Comparison of ENCODE assay signal across 9 mouse cellular contexts in the genomic region with DNA sequence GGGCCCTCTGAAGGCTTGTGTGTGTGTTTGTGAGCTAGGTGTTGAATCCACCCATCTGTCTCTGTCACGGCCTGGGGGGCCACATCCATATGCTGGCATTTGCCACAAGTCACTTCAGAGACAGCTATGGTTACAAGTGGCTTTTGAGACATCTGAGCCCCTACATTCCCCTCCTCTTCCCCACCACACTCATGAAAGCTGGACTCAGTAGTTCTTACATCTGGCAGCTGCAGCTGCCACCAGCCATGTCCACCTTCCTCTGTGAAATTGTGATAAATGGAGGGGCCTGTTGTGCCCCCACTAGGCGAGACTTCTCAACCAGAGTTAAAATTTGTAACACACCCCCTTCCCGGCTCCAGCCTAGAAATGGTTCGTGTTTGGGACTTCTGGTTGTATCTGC. TPM values are rescaled to one million over a fixed set of nuclear protein-coding genes. Genes with fewer than 3 reads are reported as not detected.
DNase-seq lines count a peak whose midpoint lies in the region; ATAC-seq and TF ChIP-seq lines count a peak whose summit lies in the region.
"Had no signal": no experiment of that assay in that cellular context is flagged by ENCODE, and none has a peak within 500 bp of the region (broad histone marks: within the 10 kb centered on the region; RNA-seq: fewer than 3 reads in every experiment).

No protein-coding gene starts in this region.

- H3K9ac ChIP-seq in lung, embryonic 14.5 days = peak overlapping the region; percentile 36
- 0 out of 2 replicates have a peak overlapping the region, but pooled peaks have one; percentile 24 for H3K9ac ChIP-seq in hindbrain, embryonic 11.5 days (ENCODE audit: low read depth, low read length)
- no peak overlapping the region for H3K9ac ChIP-seq in liver, embryonic 15.5 days
- peak overlapping the region; percentile 23; the same call in 1 of the 2 replicates for H3K9ac ChIP-seq in stomach, postnatal 0 days (ENCODE audit: low read length)

- no peak for DNase-seq in lung, embryonic 14.5 days
- no peak for DNase-seq in lung, postnatal 36 days
- no peak for DNase-seq in hindbrain, embryonic 11.5 days (ENCODE audit: low spot score)
- DNase-seq in stomach, postnatal 0 days (ENCODE audit: low spot score) = no peak
- DNase-seq in cerebellum, adult 18-20 months = no peak
- DNase-seq in layer of hippocampus, postnatal 25 days (ENCODE audit: extremely low spot score in 1 of 2, low spot score in 1 of 2) = no peak
- DNase-seq: gastrocnemius, postnatal 36 days had no signal

- TF ChIP-seq CTCF in lung, embryonic 14.5 days (IDR thresholded peaks at IDR 0.05; ENCODE audit: low read depth) = no peak
- TF ChIP-seq CTCF in stomach, postnatal 0 days (IDR thresholded peaks at IDR 0.05; ENCODE audit: low read depth) = no peak

- H3K27me3 ChIP-seq in lung, embryonic 14.5 days (ENCODE audit: insufficient read depth, low read length) = no peaks in the 10 kb centered on the region
- no peaks in the 10 kb centered on the region for H3K27me3 ChIP-seq in hindbrain, embryonic 11.5 days (ENCODE audit: control insufficient read depth, insufficient read depth, low read length)
- no peaks in the 10 kb centered on the region for H3K27me3 ChIP-seq in liver, embryonic 15.5 days
- no peaks in the 10 kb centered on the region for H3K27me3 ChIP-seq in stomach, postnatal 0 days (ENCODE audit: control insufficient read depth, insufficient read depth, low read length)

- H3K9me3 ChIP-seq in lung, embryonic 14.5 days (ENCODE audit: low read depth, low read length) = no peaks in the 10 kb centered on the region
- no peaks in the 10 kb centered on the region for H3K9me3 ChIP-seq in hindbrain, embryonic 11.5 days (ENCODE audit: control insufficient read depth, low read length)
- H3K9me3 ChIP-seq in liver, embryonic 15.5 days (replicated peaks) = no peaks in the 10 kb centered on the region
- H3K9me3 ChIP-seq in stomach, postnatal 0 days (ENCODE audit: control insufficient read depth, low read length) = no peaks in the 10 kb centered on the region

- H3K36me3 ChIP-seq in lung, embryonic 14.5 days (ENCODE audit: insufficient read depth) = peaks cover 16% of the 10 kb centered on the region
- no peaks in the 10 kb centered on the region for H3K36me3 ChIP-seq in hindbrain, embryonic 11.5 days (ENCODE audit: control insufficient read depth, insufficient read depth, low read length)
- peaks cover 9% of the 10 kb centered on the region; the same call in 1 of the 2 replicates for H3K36me3 ChIP-seq in liver, embryonic 15.5 days (replicated peaks)
- no peaks in the 10 kb centered on the region for H3K36me3 ChIP-seq in stomach, postnatal 0 days (ENCODE audit: control insufficient read depth, insufficient read depth, low read length)

- no peak for TF ChIP-seq EP300 in stomach, postnatal 0 days (optimal IDR thresholded peaks at IDR 0.05)

- no peak overlapping the region for H3K4me3 ChIP-seq in lung, embryonic 14.5 days (ENCODE audit: low read depth, low read length)
- no peak overlapping the region for H3K4me3 ChIP-seq in hindbrain, embryonic 11.5 days (ENCODE audit: low read depth, low read length)
- no peak overlapping the region for H3K4me3 ChIP-seq in liver, embryonic 15.5 days (replicated peaks)
- H3K4me3 ChIP-seq in stomach, postnatal 0 days (ENCODE audit: low read depth, low read length) = no peak overlapping the region

- H3K4me1 ChIP-seq in lung, embryonic 14.5 days (ENCODE audit: insufficient read depth) = peaks cover 51% of the 10 kb centered on the region
- H3K4me1 ChIP-seq in hindbrain, embryonic 11.5 days (replicated peaks; ENCODE audit: control insufficient read depth, insufficient read depth, low read length) = peaks cover 12% of the 10 kb centered on the region
- H3K4me1 ChIP-seq in liver, embryonic 15.5 days (replicated peaks) = peaks cover 56% of the 10 kb centered on the region
- H3K4me1 ChIP-seq in stomach, postnatal 0 days (replicated peaks; ENCODE audit: control insufficient read depth, insufficient read depth) = peaks cover 19% of the 10 kb centered on the region

- ATAC-seq in lung, embryonic 14.5 days (ENCODE audit: insufficient read depth) = no peak
- no peak for ATAC-seq in hindbrain, embryonic 11.5 days (ENCODE audit: low FRiP score)
- ATAC-seq in liver, embryonic 15.5 days (ENCODE audit: insufficient read depth) = no peak
- no peak for ATAC-seq in stomach, postnatal 0 days (ENCODE audit: low FRiP score, low TSS enrichment)

- 10% methylated on average over 4 of the region's 4 CpGs for WGBS in lung, embryonic 14.5 days
- WGBS in hindbrain, embryonic 11.5 days = 33% methylated on average over 4 of the region's 4 CpGs
- 42% methylated on average over 4 of the region's 4 CpGs for WGBS in liver, embryonic 15.5 days (ENCODE audit: insufficient replicate concordance)
- WGBS in stomach, postnatal 0 days = 31% methylated on average over 4 of the region's 4 CpGs

- H3K27ac ChIP-seq in lung, embryonic 14.5 days (ENCODE audit: low read depth) = peak overlapping the region; percentile 83
- peak overlapping the region; percentile 58; the same call in 1 of the 2 replicates for H3K27ac ChIP-seq in hindbrain, embryonic 11.5 days (ENCODE audit: low read depth, low read length)
- H3K27ac ChIP-seq in liver, embryonic 15.5 days (replicated peaks) = peak overlapping the region; percentile 29
- peak overlapping the region; percentile 61 for H3K27ac ChIP-seq in stomach, postnatal 0 days (replicated peaks)

- H3K4me2 ChIP-seq in lung, embryonic 14.5 days = peak overlapping the region; percentile 25; the same call in 1 of the 2 replicates
- H3K4me2 ChIP-seq in hindbrain, embryonic 11.5 days (replicated peaks; ENCODE audit: low read depth, low read length) = no peak overlapping the region
- H3K4me2 ChIP-seq in liver, embryonic 15.5 days = no peak overlapping the region
- no peak overlapping the region; the same call in 1 of the 2 replicates for H3K4me2 ChIP-seq in stomach, postnatal 0 days (replicated peaks; ENCODE audit: low read depth)

RNA-seq across cellular contexts. Expression of a gene that starts 5.8 kb away (rescaled TPM):
- 20.3 and 31.0 TPM in 2 replicates for polyA plus RNA-seq in lung, embryonic 14.5 days (2014; fragmentation: Nextera tagmentation; extraction: Ambion mirVana)
- polyA plus RNA-seq in hindbrain, embryonic 11.5 days (2014; fragmentation: Nextera tagmentation; extraction: Ambion mirVana) = 13.5 and 13.9 TPM in 2 replicates
- 9.8 and 11.9 TPM in 2 replicates for polyA plus RNA-seq in liver, embryonic 15.5 days (2015; fragmentation: Nextera tagmentation; extraction: Ambion mirVana)
- 17.7 and 19.4 TPM in 2 replicates for polyA plus RNA-seq in stomach, postnatal 0 days (2015; fragmentation: Nextera tagmentation; extraction: Ambion mirVana)
- total RNA-seq in layer of hippocampus, postnatal 25 days (2021) = 1 to 10 TPM; 5.8 to 6.7 TPM

RNA-seq across cellular contexts. Expression of a gene that starts 39.7 kb away (rescaled TPM):
- polyA plus RNA-seq in lung, embryonic 14.5 days (2014; fragmentation: Nextera tagmentation; extraction: Ambion mirVana) = 1.5 and 2.5 TPM in 2 replicates
- 1.7 and 1.9 TPM in 2 replicates for polyA plus RNA-seq in hindbrain, embryonic 11.5 days (2014; fragmentation: Nextera tagmentation; extraction: Ambion mirVana)
- polyA plus RNA-seq in liver, embryonic 15.5 days (2015; fragmentation: Nextera tagmentation; extraction: Ambion mirVana) = 14.3 and 24.5 TPM in 2 replicates
- 8.0 and 11.7 TPM in 2 replicates for polyA plus RNA-seq in stomach, postnatal 0 days (2015; fragmentation: Nextera tagmentation; extraction: Ambion mirVana)
- not detected for total RNA-seq in layer of hippocampus, postnatal 25 days (2021)
- total RNA-seq: megakaryocyte-erythroid progenitor cell, adult 5-6 weeks had no signal

Comparison
In these comparisons a context has a peak if more than half of its experiments do, and no peak if none do; other contexts are left out.
1. H3K27ac ChIP-seq: peak in every context shown above with its lines; median percentile 83 in lung, embryonic 14.5 days; 61 in stomach, postnatal 0 days; 58 in hindbrain, embryonic 11.5 days; 29 in liver, embryonic 15.5 days.